Mouse (Mus musculus) ZHBTc4 (cell line): ENCODE results near the gene Gm14459.
"Not testable (repeated sequence)": the region's sequence is repeated elsewhere in the genome, so short reads cannot be mapped to it uniquely, and the experiment has no call there.

Experiments
- DNase-seq: peaks from one replicate; pipeline ENCODE4 v3.0.0-alpha.2; 2011; ENCODE audit warnings: low read depth, low spot score

The Gm14459 gene

DNA sequence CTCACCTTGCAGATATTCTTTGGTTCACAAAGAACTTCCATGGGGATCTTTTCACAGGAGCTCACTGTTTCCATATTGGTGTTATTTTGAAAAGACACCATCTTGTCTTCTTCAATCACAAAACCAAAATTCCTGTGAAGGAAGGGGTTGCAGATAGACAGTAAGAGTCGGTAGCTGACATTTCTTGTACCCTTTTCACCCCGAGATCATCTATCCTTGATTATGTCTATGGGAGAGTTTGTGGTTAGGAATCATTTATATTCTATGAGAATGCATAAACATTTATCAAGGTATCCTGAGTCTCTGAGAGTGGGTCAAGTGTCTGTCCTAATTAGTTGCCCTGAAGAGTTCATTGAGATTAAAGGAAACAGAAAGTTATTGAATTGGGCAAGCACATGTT is at the start of gene Gm14459:
Gene Gm14459 (minus strand): TSS at position 101 of the 400 bp plus-strand sequence.
- no peak for DNase-seq

DNA sequence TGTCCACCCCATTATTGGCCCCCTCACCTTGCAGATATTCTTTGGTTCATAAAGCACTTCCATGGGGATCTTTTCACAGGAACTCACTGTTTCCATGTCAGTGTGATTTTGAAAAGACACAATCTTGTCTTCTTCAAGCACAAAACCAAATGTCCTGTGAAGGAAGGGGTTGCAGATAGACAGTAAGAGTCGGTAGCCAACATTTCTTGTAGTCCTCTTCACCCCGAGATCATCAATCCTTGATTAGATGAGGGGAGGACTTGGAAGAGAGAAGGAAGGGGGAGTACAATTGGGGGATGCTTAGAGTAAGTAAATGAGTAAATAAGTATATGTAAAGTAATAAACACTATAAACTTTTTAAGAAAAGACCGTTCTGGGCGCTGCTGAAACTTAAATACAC is 23.4 kb upstream of the Gm14459 start, which contains the start of gene Ssxb6:
Gene Ssxb6 (minus strand): TSS at position 101 of the 400 bp plus-strand sequence.
- DNase-seq: not testable (repeated sequence)
